Mouse (Mus musculus) megakaryocyte, adult 5-6 weeks (primary cell): ENCODE measurements around the gene Cyth3. TPM values are rescaled to one million over a fixed set of nuclear protein-coding genes. Genes with fewer than 3 reads are reported as not detected.
A peak's percentile ranks its signal among the peaks of the same experiment; 100 is the strongest.

Experiments used
- ATAC-seq: 2 replicates; pipeline ENCODE4 v1.8.0; 2016; ENCODE audit warnings: mild to moderate bottlenecking, inconsistent platforms; ENCODE audit not compliant: poor library complexity, severe bottlenecking
- total RNA-seq, 2 experiments: library from RNA; stranded (forward) in 1 of 2; stranded (reverse) in 1 of 2; fragments of 153-499, 151-499 nt in 1 of 2; fragments of 221-1000, 200-1000 nt in 1 of 2; gene quantifications; 2 replicates each; pipeline versions ENCODE4 v1.2.3 to v1.2.4; 2015 to 2017

The Cyth3 gene
- total RNA-seq (2015) (5.4 and 6.5 TPM in 2 replicates), total RNA-seq (2017) (7.5 and 8.9 TPM in 2 replicates)

DNA sequence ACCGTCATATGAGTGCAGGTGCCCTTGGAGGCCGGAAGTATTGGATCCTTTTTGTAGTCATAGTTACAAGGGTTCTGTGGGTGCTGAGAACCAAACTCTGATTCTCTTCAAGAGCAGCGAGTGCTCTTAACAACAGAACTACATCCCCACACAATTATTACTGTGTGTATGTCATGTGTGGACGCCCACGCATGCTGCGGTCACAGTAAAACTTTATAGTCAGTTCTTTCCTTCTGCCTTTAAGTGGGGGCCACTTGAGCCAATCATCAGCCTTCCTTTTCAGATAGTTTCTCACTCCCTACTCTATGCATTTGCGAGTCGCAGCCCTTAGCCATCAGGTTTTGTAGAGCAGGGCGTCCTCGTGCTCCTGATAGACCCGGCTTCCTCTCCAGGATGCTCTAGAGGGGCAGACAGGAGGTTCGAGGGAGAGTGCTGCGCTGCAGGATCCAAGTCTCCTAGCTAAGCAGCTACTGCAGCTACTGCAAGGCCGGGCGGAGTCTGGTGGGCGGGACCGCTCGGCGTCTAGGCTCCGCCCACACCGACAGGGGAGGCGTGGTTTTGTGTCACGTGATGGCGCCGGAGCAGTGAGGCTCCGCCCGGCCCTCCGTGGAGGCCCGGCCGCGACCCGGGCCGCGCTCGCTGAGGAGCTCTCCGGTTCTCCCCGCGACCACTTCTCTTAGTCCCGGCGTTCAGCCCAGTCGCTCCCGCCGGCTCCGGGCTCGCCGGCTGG is at the start of gene Cyth3:
Gene Cyth3, plus strand, starts transcription at position 555 of the 730 bp plus-strand sequence.
- peak; percentile 96 for ATAC-seq

DNA sequence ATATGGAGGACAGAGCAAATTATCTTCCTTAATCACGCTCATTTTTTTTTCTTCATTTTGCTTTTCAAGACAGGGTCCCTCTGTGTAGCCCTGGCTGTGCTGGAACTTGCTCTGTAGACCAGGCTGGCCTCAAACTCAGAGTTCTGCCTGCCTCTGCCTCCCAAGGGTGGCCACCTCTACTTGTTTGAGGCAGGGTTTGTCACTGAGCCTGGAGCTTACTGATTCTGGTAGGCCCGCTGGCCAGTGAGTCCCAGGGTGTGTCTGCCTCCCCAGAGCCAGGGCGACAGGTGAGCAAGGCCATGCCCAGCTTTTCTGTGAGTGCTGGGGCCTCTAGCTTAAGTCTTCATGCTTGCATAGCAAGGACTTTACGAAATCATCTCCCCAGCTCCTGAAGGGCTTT is 49.2 kb upstream of the Cyth3 start:
- no peak for ATAC-seq

DNA sequence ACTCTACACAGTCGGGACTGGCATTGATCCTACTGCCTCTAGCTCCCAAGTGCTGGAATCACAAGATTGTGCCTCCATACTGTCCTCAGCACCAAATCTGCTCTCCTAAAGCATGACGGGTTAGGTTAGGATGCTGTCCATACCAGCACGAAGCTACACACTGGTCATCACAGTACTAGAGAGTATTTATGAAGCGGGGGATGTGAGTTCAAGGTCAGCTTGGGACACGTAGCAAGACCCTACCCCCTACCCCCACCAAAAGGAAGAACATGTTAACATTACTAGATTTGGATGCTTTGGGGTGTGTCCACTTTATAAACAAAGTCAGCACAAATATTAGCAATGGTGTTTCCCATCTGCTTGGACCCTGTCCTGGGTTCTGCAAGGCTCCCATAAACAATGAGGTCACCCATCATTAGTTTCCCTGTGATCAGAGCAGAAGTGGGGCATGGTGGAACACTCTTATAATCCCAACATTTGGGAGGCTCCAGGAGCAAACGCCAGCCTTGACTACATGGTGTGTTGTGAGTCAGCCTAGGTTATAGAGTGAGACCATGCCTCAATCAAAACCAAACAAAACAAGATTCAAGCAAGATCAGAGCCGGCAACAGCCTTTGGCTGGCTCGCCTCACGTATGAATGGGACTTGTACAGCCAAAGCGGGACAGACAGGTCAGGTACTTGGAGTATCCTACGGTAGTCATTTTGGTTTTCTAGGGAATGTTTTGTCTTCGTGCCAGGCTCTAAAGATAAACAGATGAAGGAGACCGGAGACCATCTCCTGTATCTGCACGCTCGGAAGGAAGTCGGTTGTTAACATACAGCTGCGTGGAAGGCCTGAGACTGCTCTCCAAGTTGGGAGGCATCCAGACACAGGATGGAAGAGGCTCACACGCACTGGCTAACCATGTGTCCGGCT is 47.7 kb upstream of the Cyth3 start:
- no peak for ATAC-seq

DNA sequence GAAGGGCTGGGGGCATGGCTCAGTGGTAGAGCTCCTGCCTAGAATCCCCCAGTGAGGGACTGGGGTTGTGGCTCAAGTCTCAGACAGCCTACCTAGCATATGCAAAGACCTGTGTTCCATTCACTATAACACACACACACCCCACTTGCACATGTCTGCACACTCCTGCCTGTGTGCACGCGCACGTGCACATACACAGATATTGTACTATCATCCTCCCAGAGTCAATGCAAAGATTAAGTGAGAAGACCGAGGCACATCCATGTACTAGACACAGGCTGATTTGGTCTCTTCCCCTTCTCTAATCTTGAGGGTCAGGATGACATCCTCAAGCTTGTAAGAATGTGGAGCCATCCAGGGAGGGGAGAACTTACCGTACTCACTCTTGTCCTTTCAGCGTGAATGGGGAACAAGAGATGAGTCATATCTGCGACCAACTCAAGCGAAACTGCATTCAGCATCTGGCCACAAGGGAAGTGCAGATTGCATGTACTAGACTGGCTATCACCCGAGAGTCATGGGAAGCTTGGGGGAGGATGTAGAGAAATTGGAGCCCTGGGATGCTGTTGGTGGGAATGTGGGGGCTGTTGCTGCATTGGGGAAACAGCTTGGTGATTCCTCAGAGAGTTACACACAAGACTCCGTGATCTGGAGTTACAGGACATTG is 42.6 kb upstream of the Cyth3 start:
- peak; percentile 98 for ATAC-seq

DNA sequence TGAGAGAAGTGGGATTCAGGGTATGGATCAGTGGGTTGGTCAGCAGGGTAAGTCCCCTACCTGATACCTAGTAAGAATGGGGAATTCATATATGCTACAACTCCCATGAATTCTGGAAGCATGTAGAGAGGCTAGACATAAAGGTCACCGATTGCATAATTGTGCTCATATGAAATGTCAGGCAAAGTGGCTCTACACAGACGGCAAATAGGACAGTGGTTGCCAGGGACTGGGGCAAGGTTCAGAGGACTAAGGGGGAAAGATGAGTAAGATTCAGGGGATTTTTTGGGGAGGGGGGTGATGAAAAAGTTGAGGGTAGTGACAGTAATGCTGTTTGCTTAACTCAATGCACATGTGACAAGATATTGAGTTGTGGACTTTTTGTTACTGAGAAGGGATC is 41.3 kb upstream of the Cyth3 start:
- no peak for ATAC-seq

DNA sequence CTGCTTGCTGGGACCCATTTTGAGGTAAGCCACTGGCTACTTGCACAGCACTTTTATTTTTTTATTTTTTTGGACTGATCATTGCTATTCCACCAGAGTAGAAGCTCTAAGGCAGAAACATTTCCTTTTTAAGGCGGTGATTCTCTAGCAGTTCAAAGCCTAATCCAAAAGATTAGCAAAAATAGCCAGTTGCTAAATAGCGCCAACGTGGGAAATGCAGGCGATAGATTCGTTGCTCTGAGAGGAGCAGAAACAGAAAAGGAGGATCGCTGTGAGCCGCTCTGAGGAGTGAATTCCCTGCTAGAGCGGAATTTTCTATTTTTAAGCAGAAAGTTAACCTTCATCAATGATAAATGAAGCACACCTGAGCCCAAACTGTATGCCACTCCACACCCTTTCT is 40.4 kb upstream of the Cyth3 start:
- ATAC-seq, result no peak

DNA sequence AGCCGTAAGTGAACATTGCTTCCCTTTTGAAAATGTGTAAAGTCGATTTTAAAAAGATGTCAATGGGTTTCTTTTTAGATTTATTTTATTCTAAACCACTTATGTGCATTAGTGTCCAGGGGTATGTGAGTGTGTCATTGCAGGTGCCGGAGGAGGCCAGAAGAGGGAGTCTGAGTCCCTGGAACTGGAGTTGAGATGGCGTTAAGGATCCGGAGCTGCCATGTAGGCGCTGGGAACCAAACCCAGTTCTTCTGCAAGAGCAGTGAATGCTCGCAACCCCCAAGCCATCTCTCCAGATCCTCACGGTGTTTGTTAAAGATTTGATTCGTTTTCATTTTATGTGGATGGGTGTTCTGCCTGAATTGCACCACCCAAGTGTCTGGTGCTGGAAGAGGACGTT is 39.2 kb upstream of the Cyth3 start:
- no peak for ATAC-seq

DNA sequence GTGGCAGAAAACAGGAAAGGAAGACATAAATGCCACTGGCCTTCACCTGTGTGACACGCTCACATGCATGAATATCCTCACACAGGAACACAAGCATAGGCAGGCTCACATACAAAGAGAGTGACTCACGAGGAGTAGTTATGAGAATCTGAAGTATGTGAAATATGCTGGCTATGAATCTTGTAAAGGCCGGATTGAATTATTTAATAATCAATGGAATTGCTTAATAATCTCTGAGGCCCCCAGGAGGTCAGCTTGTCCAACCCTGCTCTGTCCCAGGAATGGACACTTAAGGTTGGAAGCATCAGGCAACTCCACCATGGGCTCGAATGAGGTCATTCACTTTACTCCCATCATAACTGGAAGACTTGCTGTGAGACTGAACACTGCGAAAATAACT is 37.3 kb upstream of the Cyth3 start:
- ATAC-seq, result no peak

DNA sequence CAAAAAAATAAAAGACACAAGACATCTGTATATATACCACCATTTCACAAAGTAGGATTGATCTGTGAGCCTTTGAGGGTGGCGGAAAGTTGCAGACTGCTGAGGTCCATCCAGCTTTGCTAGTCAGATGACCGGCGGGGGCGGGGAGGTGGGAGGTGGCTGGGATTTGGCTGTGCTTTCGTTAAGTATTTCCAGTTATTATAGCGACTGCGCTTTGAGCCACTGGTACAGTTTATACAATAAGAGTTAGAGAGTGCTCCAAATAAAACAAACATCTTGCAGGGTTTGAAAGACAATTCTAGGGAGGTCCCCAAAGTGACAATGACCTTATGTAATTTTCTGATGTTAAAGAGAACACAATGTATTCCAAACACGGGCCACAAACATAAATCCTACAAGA is 35.9 kb upstream of the Cyth3 start:
- ATAC-seq, result no peak

DNA sequence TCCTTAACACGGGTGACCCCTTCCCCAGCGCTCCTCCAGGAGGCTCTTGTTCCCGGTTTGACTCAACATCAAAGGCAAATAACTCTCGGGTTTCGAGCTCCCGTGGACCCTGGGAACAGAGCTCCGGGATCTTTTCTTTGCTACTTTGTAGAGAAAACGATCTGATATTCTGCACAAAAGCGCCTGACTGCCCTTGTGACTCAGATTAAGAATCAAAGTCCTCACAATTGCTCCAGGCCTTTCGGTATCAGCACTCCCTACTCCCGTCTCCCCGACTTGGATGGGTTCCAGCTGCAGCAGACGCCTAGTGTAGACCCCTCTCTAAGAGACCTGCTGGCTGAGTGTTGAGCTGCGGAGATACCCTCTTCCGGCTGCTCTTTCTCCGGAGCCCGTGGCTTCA is 33.1 kb upstream of the Cyth3 start:
- no peak for ATAC-seq

DNA sequence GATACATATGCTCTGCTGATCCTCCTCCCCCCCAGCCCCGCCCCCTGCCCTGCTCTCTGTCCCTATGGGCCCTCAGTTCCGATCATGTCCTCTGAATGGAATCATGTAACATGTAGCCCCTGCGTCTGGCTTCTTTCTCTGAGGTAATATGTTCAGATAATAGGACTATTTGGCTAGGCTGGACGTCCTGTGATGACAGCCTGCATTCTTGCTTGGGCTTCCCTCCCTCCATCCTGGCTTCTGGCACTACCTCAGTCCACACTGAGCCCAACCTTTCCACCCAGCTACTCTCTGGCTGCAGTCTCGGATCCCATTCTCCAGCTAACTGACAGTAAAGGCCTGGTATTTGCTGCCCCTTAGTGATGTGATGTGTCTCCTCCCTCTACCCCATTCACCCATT is 29.3 kb upstream of the Cyth3 start:
- ATAC-seq, result no peak

DNA sequence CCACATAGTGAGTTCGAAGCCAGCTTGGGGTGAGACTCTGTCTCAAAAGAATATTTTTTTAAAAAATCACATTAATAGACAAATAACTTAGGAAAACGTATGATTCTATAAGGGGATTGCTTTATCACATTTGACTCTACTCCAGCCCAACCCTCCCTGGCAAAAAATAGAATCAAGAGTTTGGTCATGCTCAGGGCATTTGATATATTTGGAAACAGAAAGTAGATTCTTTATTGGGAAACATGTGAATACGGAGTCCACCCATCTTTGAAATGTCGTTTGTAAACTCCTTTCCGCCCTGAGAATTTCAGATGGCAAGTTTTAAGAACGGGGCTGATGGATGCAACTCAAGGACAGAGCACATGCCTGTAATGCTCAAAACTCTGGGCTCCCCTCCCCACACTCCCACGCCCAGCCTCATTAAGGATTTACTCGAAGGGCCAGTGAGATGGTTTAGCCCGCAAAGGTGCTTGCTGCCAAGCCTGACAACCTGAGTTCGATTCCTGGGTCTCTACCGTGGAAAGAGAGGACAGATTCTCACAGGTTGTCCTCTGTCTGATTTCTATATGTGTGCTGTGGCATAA is 28.6 kb upstream of the Cyth3 start:
- no peak for ATAC-seq

DNA sequence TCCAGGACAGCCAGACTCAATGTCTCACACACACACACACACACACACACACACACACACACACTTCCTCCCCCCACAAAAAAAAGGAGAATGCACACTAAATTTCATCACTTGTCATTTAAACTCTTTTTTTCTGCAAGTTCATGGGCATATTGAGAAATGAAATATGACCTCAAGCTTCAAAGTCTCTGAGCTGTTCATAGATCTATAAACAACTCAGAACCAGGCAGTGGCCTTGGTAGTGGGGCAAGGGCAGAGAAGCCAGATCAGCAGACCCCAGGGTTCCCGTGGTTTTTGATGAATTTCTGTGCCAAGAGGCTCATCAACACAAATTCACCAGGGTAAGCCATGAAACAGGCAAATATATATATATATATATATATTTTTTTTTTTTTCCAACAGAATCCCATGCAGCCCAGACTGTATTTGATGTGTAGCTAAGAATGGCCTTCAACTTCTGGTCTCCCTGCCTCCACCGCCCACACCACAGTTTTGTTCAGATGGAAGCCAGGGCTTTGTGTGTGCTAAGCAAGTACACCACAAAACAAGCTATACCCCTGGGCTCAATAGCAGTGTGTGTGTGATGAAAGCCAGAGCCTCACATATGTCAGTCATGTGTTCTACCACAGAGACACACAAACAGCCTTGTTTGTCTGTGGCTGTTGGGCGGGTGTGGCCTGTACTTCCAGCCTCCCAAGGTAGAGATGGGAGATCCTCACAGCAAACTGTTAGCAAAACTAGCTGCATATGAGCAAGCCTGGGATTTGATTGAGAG is 27.8 kb upstream of the Cyth3 start:
- no peak for ATAC-seq

DNA sequence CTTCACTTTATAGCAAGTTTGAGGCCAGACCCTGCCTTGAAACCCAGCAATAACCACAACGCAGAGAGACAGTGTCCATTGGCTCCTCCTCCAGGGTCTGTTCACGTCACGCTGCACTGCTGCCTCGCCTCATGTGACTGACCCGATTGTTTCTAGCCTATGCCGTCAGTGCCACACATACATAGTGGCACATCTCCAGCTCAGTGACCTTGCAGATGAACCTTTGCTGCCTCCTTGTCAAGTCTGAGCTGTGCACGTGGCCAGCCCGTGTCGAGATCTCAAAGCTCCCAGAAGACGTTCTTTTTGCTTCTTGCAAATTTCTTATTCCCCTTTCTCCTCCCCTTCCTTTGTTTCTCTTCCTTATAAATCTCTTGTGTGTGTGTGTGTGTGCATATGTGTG is 20.2 kb upstream of the Cyth3 start:
- peak; percentile 47 for ATAC-seq

DNA sequence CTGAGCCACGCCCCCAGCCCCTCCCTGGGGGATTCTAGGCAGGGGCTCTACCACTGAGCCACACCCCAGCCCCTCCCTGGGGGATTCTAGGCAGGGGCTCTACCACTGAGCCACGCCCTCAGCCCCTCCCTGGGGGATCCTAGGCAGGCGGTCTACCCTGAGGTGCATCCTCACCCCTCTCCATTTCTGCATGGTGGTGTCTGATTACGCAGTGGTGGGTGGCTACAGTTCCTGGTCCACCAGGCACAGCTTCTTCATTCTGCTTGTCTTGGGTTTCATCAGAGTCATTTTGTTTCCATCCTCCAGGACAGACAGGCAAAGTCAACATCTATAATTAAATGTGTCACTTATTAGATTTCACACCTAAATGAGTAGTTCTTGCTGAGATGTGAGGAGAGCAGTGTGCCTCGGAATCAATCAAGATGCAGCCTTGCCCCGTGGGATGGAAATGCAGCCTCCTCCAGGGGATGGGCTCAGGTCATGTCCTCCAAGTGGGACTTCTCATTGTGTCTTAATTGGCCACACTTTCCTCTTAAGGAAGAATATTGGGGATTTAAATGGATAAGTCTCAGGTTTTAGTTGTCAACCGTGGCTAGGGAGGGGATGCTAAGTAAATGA is 18.0 kb upstream of the Cyth3 start:
- no peak for ATAC-seq

DNA sequence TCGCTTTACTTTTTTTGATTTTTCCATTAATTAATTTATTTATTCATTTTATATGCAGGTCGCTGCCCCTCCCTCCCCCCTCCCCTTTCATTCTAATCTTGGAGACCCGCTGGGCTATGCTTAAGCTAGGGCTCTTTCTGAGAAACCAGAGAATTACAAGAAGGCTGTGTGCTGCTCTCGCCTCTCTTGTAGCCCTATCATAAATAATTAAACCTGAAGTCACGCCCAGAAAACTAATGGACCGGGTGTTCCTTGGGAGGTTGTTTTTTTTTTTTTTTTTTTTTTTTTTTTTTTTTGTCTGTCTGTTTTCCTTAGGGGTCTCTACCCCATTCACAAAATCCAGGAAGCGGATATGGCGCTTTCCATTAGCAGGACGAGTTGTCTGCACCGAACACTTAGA is 15.5 kb upstream of the Cyth3 start:
- ATAC-seq, result no peak

DNA sequence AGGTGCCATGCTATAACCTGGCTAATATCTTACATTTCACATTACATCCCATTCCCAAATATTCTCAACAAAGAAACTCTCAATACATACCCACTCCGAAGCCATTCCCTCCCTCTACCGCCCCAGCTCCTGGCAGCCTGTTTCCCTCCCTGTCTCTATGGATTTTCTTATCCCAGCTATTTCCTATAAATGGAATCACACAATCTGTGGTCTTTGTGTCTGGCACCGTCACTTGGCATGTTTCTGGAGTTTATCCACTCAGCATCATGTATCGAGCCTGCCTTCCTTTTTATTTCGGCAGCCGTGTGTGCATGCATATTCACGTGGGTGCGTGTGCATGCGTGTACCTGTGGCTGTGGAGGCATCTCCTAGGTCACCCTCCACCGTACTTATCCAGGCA is 14.1 kb upstream of the Cyth3 start:
- no peak for ATAC-seq

DNA sequence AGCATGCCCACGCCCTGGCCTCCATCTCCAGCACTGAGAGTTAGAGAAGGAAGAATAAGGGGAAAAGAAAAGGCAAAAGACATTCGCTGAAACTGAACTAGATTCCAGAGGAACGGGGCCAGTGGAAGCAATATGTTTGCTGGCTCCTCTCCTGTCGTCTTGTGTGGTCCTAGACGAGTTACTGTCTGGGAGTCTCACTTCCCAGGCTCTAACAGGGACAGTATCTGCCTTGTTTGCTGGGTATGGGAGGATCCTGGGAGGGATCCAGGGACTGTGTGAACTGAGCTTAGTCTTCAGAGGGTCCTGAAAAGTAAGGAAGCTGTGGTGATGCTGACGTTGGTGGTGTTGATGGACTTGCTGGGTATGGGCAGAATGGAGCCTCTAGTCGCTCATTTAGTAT is 10.3 kb upstream of the Cyth3 start:
- no peak for ATAC-seq

DNA sequence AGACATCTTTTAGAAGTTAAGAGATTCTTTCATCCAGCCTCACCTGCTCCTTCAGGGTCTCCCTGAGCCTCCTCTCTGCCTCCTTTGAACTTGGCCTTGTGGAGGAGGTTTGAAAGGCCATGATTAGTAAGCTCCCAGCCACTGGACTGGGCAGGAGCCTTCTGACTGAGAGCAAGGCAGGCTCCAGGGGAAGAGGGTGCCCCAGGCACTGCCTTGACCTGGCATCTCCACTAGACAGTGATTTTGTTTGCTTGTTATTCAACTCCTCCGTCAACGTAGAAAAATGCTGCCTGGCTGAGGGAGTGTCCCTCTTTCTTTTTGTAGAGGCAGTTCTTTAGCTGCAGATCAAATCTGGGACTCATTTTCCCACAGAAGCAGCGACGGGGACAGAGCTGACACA is 9.0 kb upstream of the Cyth3 start:
- ATAC-seq, result no peak

DNA sequence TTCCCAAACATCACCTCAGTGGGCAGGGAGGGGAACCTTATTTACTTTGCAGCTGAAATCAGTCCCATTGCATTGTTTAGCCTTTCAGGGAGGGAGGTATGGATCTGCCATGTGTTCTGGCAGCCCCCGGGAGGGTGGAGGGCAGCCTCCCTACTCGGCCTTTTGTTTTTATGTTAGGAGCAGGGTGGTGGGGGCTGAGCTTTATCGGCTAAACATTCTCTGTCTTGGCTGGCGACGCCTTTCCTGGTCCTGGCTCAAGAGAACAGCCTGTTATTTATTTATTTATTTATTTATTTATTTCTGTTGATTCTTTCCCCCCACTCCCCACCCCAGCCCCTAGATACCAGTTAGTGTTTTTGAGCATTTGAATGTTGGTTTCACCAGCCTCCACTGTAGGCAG is 7.7 kb upstream of the Cyth3 start:
- ATAC-seq, result no peak
